Mouse (Mus musculus) lung, postnatal 10 days (tissue): ENCODE data around the gene Mvp.

Experiments
- DNase-seq: peaks from one replicate; pipeline ENCODE4 v3.0.0; 2021

Mvp gene

GRCm38 (mm10) chr7:126988816-126989215 lies 25.6 kb downstream of the Mvp start:
- no peak for DNase-seq

GRCm38 (mm10) chr7:126986319-126986718 lies 28.1 kb downstream of the Mvp start:
- peak; percentile 63 for DNase-seq

DNA sequence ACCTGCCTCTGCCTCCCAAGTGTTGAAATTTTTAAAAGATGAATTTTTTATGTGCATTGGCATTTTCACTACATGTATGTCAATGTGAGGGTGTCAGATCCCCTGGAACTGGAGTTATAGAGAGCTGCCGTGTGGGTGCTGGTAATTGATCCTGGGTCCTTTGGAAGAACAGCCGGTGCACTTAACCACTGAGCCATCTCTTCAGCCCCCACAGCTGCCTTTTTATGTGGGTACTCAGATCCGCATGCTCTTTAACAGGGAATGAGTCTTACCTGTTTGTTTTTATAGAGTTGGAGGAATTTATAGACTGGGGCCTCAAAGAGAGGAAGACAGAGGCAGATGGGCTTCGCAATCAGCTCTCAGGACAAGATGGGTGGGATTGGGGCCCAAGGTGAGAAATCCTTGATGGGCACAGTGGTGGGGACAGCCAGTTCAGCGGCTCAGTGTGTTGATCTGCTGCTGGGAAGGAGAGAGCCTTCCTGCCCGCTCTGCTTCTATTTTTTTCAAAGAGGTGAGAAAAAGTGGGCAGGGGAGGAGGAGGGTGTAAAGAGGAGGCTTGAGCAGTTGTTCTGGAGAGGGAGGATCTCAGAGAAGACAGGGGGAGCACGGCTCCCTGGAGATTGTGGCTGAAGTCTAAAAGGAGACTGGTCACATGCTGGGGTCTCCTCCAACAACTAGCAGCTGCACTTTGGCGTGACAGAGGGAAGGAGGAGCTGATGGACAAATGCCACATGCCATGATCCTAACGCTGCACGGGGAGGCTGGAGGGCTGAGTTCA lies 29.6 kb downstream of the Mvp start:
- peak; percentile 67 for DNase-seq

GRCm38 (mm10) chr7:126983113-126983512 lies 31.3 kb downstream of the Mvp start:
- no peak for DNase-seq

DNA sequence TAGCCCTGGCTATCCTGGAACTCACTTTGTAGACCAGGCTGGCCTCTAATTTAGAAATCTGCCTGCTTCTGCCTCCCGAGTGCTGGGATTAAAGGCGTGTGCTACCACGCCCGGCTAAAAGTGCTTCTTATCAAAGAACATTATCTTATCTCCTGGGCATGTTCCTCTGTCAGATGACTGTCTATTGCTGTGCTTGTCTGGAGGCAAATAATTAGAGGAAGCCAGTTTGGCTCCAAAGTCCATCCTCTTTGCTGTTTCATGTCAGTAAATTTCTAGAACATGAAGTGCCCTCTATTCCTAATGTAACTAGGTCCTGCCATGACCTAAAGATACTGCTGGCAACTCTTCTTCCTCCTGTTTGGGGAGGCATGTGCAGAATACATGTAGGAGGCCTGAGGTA lies 32.4 kb downstream of the Mvp start:
- DNase-seq: no peak

DNA sequence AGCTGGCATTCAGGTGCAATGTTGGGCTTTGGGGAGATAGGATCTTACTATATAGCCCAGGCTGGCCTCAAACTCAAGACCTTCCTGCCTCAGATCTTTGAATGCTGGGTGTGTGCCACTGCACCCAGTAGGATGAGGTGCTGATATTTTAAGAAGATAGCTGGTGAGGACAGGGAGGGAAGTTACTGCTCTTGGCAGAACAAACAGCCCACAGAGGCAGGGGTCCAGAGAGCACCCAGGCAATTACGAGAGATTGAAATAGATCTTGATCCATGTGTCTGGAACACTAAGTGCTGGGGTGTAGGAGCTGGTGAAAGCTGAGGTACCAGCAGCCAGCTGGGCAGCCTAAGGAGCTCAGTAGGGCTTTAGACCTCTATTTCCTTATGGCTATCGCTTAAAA lies 32.8 kb downstream of the Mvp start:
- DNase-seq: no peak

- no peak for DNase-seq
Observed at GRCm38 (mm10) chr7:126978841-126979240, 35.6 kb downstream of the Mvp start.

- no peak for DNase-seq
Observed at GRCm38 (mm10) chr7:126976878-126977459, 37.5 kb downstream of the Mvp start.

DNA sequence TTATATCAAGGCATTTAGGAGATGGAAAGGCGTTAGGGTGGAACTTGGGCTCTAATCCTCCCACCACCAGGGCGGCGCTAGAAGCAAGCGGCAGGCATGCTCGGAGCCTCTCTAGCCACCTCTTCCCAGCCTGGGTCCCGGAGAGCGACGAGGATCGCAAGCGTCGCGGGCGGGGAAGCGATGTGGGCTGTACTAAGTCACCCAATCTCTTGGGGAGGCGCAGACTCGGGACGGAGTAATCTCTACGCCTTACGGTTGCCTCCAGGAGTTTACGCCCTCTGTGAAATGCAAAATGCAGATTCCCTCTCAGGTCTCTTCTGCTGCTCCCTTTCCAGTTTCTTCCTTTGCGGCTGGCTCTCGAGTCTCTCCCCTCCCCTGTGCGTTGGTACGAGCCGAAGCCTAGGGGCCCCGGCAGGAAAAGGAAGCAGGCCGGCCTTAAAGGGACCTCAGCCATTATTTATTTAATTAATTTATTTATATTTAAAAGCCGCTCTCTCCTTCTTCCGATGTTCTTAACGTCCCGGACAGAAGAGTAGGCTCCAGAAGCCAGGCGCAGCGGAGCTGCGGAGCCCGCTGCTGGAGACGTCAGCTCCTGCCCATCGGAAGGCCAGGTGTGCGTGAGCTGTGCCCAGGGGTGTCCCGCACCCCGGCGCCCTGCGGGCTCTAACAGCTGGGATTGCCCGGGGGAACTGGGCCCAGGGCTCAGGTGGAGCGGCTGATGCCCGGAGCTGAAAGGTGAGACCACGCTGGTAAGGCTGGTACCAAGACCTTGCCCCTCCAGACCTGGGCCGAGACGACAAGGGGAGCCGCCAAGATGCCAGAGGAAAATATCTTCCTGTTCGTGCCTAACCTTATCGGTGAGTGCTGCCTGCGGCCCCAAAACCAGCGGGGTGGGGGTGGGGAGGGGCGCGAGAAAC lies 38.2 kb downstream of the Mvp start, which contains the start of gene Cdiptos:
Cdiptos (minus strand) TSS at position 149 of the 917 bp plus-strand sequence.
- peak; percentile 98 for DNase-seq

DNA sequence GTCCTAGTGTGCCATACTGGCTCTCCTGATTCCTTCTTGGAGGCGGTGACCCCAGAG lies 38.7 kb downstream of the Mvp start, which contains the start of gene Cdipt:
Cdipt (plus strand) TSS at position 22 of the 57 bp plus-strand sequence.
- DNase-seq: no peak

DNA sequence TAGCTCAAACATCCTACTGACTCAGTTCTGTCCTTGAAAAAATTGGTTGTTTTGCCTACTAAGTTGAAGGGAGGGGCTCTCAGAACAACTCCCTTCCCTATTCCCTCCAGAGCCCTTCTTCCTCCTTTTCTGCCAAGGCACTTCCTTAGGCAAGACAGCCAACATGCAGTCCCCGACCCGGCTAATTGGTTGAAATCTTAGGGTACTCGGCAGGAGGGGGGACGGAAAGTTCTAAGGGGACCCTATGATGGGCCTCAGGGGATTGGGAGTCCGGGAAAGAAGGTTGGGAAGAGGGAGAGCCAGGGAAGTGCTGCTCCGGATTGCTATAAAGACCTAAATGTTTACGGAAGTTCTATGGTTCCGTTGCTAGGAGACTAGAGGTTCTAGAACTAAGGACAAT lies 38.9 kb downstream of the Mvp start:
- DNase-seq: peak; percentile 19

DNA sequence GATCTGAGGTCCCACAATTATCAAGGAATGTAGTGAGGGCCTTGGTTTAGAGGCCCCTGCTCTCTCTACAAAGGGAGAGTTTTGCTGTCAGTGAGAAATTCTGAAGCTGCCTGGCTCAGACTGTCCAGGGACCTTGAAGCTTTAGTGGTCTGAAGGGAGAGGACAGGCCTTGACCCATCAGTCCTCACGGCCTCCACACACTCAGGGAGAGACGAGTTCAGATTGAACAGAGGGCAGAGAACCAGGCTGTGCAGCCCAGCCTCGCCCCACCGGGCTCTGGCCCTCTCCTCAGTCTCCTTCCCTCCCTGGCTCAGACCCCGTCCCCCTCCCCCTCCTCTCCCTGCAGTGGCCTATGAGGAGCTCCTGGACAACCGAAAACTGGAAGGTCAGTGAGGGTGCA lies 47.1 kb downstream of the Mvp start:
- DNase-seq: no peak

- no peak for DNase-seq
Observed at GRCm38 (mm10) chr7:126965568-126965967, 48.9 kb downstream of the Mvp start.

GRCm38 (mm10) chr7:126963548-126964286 lies 50.7 kb downstream of the Mvp start:
- DNase-seq: peak; percentile 55

DNA sequence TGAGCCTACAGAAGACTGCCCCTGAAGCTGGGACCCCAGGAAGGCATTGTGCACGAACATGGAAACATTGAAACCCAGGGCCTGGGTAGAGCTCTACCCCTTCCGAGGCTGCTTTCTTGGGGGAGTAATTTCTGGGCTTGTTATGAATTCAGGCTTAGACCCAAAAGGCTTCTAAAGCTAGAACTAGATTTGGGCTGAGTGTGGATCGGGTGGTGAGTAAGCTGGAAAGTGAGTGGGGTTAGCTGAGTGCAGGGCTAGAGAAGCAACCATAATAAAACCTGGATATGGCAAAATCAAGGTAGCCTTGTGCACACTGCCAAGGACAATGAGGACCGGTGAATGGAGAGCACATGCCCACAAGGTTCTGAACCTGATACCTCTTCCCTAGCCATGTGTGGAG lies 52.5 kb downstream of the Mvp start:
- DNase-seq: no peak

- no peak for DNase-seq
Observed at GRCm38 (mm10) chr7:126961095-126961494, 53.3 kb downstream of the Mvp start.

DNA sequence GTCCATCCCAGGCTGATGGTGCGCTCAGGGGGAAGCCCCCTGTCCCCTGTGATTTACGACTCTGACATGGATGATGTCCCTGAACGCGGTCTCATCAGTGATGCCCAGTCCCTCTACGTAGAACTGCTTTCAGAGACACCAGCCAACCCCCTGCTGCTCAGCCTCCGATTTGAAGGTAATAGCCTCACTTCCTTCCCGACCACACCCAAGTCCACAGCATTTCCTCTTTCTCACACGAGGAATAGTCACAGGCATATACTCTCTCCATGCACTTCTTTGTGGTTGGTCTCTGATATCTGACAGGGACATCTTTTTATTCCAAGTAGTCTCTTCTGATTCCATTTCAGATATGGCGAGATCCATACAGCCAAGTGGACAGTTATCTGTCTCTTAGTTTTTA lies 54.6 kb downstream of the Mvp start:
- DNase-seq: no peak

DNA sequence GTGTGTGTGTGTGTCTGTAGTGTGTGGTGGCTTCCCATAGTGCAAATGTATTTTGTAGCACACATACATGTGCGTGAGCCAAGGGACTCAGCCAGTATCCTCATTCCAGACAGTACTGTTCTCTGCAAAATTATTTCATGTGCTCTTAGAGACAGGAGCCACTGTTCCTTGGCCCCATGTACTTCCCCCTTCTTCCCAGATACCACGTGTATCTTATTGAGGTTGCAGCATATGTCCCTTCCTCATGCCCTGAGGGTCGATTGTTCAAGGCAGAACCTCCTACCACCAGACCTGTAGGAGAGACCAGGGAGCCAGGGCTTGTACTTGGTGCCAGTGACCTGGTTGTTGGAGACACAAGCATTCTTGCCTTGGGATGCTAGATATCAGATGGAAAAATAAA lies 59.3 kb downstream of the Mvp start:
- no peak for DNase-seq

- no peak for DNase-seq
Observed at GRCm38 (mm10) chr7:126952646-126953045, 61.8 kb downstream of the Mvp start.

- no peak for DNase-seq
Observed at GRCm38 (mm10) chr7:126951741-126952140, 62.7 kb downstream of the Mvp start.

DNA sequence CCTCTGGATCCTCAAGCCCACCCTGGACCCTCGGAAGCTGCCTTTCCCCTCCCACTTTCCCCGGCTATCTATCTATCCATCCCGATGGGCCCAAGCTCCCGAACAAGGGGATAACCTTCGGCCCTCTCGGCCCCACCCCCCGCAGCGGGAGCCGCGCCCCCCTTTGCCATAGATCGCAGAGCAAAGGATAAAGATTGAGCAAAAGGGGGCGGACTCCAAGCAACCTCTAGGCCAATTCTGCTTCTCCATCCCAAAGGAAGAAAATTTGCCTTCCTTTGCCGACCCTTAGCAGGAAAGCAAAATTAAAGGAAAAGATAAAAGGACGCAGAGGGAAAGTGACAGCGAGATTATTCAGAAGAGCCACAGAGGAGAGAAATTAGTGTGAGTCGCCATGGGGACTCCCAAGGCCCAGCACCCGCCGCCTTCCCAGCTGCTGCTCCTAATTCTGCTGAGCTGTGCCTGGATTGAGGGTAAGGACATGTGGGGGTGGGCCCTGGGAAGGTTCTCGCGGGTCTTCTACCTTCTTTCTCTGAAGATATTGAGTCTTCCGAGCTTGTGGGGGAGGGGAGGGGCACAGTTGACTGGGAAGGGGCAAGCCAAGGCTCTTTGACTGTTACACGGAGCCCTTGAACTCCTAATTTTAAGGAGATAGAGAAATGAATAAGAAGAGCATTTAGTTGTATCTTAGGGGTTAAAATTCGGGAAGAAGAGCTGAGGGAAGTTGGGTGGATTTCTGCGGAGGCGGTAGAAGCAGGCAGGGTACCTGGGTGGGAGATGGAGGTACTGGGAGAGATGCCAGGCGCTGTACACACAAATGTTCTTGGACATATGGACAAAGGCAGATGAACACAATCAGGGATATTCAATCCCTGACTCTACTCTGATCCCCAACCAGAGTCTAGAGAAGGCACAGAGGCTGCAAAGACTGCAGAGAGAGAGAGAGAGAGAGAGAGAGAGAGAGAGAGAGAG lies 63.5 kb downstream of the Mvp start:
- no peak for DNase-seq
